ENCODE assay signal across 17 mouse cellular contexts in genomic region chr6:36409016-36409415, GRCm38 (mm10). TPM values are rescaled to one million over a fixed set of nuclear protein-coding genes. Genes with fewer than 3 reads are reported as not detected.
"Had no signal": no experiment of that assay in that cellular context is flagged by ENCODE, and none has a peak within 500 bp of the region (broad histone marks: within the 10 kb centered on the region; RNA-seq: fewer than 3 reads in every experiment).

No protein-coding gene starts in this region.

- H3K4me3 ChIP-seq: neural tube, embryonic 13.5 days; neural tube, embryonic 15.5 days; stomach, embryonic 15.5 days had no signal

- H3K27ac ChIP-seq: neural tube, embryonic 13.5 days; neural tube, embryonic 15.5 days; stomach, embryonic 15.5 days; stomach, postnatal 0 days had no signal

- H3K27me3 ChIP-seq: neural tube, embryonic 13.5 days; neural tube, embryonic 15.5 days; stomach, embryonic 15.5 days had no signal

- H3K4me1 ChIP-seq: neural tube, embryonic 13.5 days; neural tube, embryonic 15.5 days; stomach, embryonic 15.5 days had no signal

- DNase-seq: retina, postnatal 1 day; right cerebral cortex, adult 18-20 months; right cerebral cortex, postnatal 14 days; right cerebral cortex, postnatal 25 days; right cerebral cortex, postnatal 4 days; spleen, adult 18-20 months; thymus, adult 18-20 months; thymus, adult 2 months; thymus, postnatal 14 days; thymus, postnatal 25 days; thymus, postnatal 36 days; thymus, postnatal 4 days had no signal

RNA-seq across cellular contexts. Expression of gene Chrm2, which starts 21.1 kb away (rescaled TPM):
- polyA plus RNA-seq: testis, adult 2 months had no signal
